Mouse (Mus musculus): ENCODE results near the gene Lgals3bp.

The Lgals3bp gene

GRCm38 (mm10) chr11:118401760-118402280, at the start of gene Lgals3bp:
Lgals3bp (minus strand) TSS chr11:118402092.
- peak; percentile 73 for DNase-seq

GRCm38 (mm10) chr11:118451211-118451610, 49.3 kb upstream of the Lgals3bp start:
- DNase-seq, result no peak

GRCm38 (mm10) chr11:118448385-118448784, 46.5 kb upstream of the Lgals3bp start:
- DNase-seq, result no peak

GRCm38 (mm10) chr11:118447346-118447745, 45.5 kb upstream of the Lgals3bp start:
- no peak for DNase-seq

GRCm38 (mm10) chr11:118445843-118446242, 44.0 kb upstream of the Lgals3bp start:
- DNase-seq, result peak; percentile 75

- DNase-seq, result peak; percentile 73
Measured at GRCm38 (mm10) chr11:118443201-118443970, 41.5 kb upstream of the Lgals3bp start.

GRCm38 (mm10) chr11:118442691-118443090, 40.8 kb upstream of the Lgals3bp start:
- no peak for DNase-seq

- no peak for DNase-seq
Measured at GRCm38 (mm10) chr11:118438665-118439414, 36.9 kb upstream of the Lgals3bp start.

- no peak for DNase-seq
Measured at GRCm38 (mm10) chr11:118436471-118436935, 34.6 kb upstream of the Lgals3bp start.

- no peak for DNase-seq
Measured at GRCm38 (mm10) chr11:118434093-118434492, 32.2 kb upstream of the Lgals3bp start.

GRCm38 (mm10) chr11:118433398-118433868, 31.5 kb upstream of the Lgals3bp start:
- no peak for DNase-seq

- DNase-seq, result no peak
Measured at GRCm38 (mm10) chr11:118431100-118431948, 29.4 kb upstream of the Lgals3bp start.

GRCm38 (mm10) chr11:118430291-118430885, 28.5 kb upstream of the Lgals3bp start:
- no peak for DNase-seq

- no peak for DNase-seq
Measured at GRCm38 (mm10) chr11:118428944-118429709, 27.2 kb upstream of the Lgals3bp start.

GRCm38 (mm10) chr11:118428460-118428868, 26.6 kb upstream of the Lgals3bp start:
- DNase-seq, result peak; percentile 21

- DNase-seq, result peak; percentile 50
Measured at GRCm38 (mm10) chr11:118427986-118428385, 26.1 kb upstream of the Lgals3bp start, which contains the start of gene C1qtnf1. C1qtnf1 (plus strand) TSS chr11:118428203.

GRCm38 (mm10) chr11:118427266-118427779, 25.4 kb upstream of the Lgals3bp start:
- no peak for DNase-seq

GRCm38 (mm10) chr11:118426765-118427164, 24.9 kb upstream of the Lgals3bp start:
- no peak for DNase-seq

- DNase-seq, result no peak
Measured at GRCm38 (mm10) chr11:118424621-118425335, 22.9 kb upstream of the Lgals3bp start.

GRCm38 (mm10) chr11:118423266-118423971, 21.5 kb upstream of the Lgals3bp start:
- DNase-seq, result peak; percentile 79
